Mouse (Mus musculus): ENCODE measurements at regions not wholly inside any gene's neighbourhood (a gene's known extent, or its start where the extent isn't known, plus 50 kb on each side); places are given as distances from the start of the nearest gene placed in this dataset.

GRCm38 (mm10) chr19:56100131-56100872 is 186.6 kb upstream of the Habp2 start:
- DNase-seq (ENCODE audit: extremely low read depth, insufficient read length, low spot score) = no peak

- DNase-seq (ENCODE audit: extremely low read depth, insufficient read length, low spot score) = no peak
Measured at GRCm38 (mm10) chr19:56102454-56103080, 184.4 kb upstream of the Habp2 start.

- no peak for DNase-seq (ENCODE audit: extremely low read depth, insufficient read length, low spot score)
Measured at GRCm38 (mm10) chr19:56105073-56105451, 181.9 kb upstream of the Habp2 start.

- no peak for DNase-seq (ENCODE audit: extremely low read depth, insufficient read length, low spot score)
Measured at GRCm38 (mm10) chr19:56105452-56106091, 181.4 kb upstream of the Habp2 start.

- no peak for DNase-seq (ENCODE audit: extremely low read depth, insufficient read length, low spot score)
Measured at GRCm38 (mm10) chr19:56108796-56109195, 178.1 kb upstream of the Habp2 start.

- no peak for DNase-seq (ENCODE audit: extremely low read depth, insufficient read length, low spot score)
Measured at GRCm38 (mm10) chr19:56115552-56116284, 171.2 kb upstream of the Habp2 start.

GRCm38 (mm10) chr19:56116285-56116680 is 170.7 kb upstream of the Habp2 start:
- DNase-seq (ENCODE audit: extremely low read depth, insufficient read length, low spot score) = no peak

GRCm38 (mm10) chr19:56120723-56121122 is 166.2 kb upstream of the Habp2 start:
- no peak for DNase-seq (ENCODE audit: extremely low read depth, insufficient read length, low spot score)

GRCm38 (mm10) chr19:56122186-56122585 is 164.8 kb upstream of the Habp2 start:
- no peak for DNase-seq (ENCODE audit: extremely low read depth, insufficient read length, low spot score)

- no peak for DNase-seq (ENCODE audit: extremely low read depth, insufficient read length, low spot score)
Measured at GRCm38 (mm10) chr19:56131556-56131955, 155.4 kb upstream of the Habp2 start.

GRCm38 (mm10) chr19:56132911-56133562 is 153.9 kb upstream of the Habp2 start:
- DNase-seq (ENCODE audit: extremely low read depth, insufficient read length, low spot score) = no peak

- no peak for DNase-seq (ENCODE audit: extremely low read depth, insufficient read length, low spot score)
Measured at GRCm38 (mm10) chr19:56133565-56133964, 153.4 kb upstream of the Habp2 start.

GRCm38 (mm10) chr19:56134081-56134818 is 152.7 kb upstream of the Habp2 start:
- peak; percentile 58 for DNase-seq (ENCODE audit: extremely low read depth, insufficient read length, low spot score)

- DNase-seq (ENCODE audit: extremely low read depth, insufficient read length, low spot score) = no peak
Measured at GRCm38 (mm10) chr19:56135306-56135928, 151.5 kb upstream of the Habp2 start.

- no peak for DNase-seq (ENCODE audit: extremely low read depth, insufficient read length, low spot score)
Measured at GRCm38 (mm10) chr19:56140540-56140939, 146.4 kb upstream of the Habp2 start.

GRCm38 (mm10) chr19:56144221-56144620 is 142.7 kb upstream of the Habp2 start:
- DNase-seq (ENCODE audit: extremely low read depth, insufficient read length, low spot score) = no peak

- DNase-seq (ENCODE audit: extremely low read depth, insufficient read length, low spot score) = no peak
Measured at GRCm38 (mm10) chr19:56157120-56157519, 129.8 kb upstream of the Habp2 start.

GRCm38 (mm10) chr19:56162156-56162555 is 124.8 kb upstream of the Habp2 start:
- DNase-seq (ENCODE audit: extremely low read depth, insufficient read length, low spot score) = no peak

- no peak for DNase-seq (ENCODE audit: extremely low read depth, insufficient read length, low spot score)
Measured at GRCm38 (mm10) chr19:56169133-56169997, 117.6 kb upstream of the Habp2 start.

Measured in 3134 (cell line).